Mouse (Mus musculus): ENCODE results near the gene Gm42715. TPM values are rescaled to one million over a fixed set of nuclear protein-coding genes. Genes with fewer than 3 reads are reported as not detected.

Gm42715 gene
- polyA plus RNA-seq (2015; fragmentation: Nextera tagmentation; extraction: Ambion mirVana), result 11.5 and 12.3 TPM in 2 replicates

DNA sequence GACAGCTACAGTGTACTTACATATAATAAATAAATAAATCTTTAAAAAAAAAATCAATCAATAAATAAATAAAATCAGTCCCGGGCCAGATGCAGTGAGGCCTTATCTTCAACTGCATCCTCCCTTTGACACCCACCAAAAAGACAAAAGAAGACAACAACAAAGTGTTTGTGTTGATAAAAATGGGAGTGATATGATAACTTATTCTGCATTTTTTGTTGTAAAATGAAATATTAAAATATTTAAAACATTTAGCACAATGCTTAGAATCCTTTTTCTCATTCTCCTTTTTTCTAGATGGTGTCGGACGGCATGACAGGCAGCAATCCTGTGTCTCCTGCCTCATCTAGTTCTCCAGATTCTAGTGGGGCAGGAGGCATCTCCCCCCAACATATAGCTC lies at the start of gene Gm42715:
TSS of gene Gm42715 (plus strand) at position 301 of the 400 bp plus-strand sequence.
- Histone ChIP-seq H3K36me3 (peaks cover 38% of the 10 kb centered on the region), H3K27ac (no peak within 1 kb of the TSS), H3K9ac (no peak within 1 kb of the TSS), H3K4me3 (replicated peaks) (no peak within 1 kb of the TSS), H3K27me3 (replicated peaks) (no peaks in the 10 kb centered on the region), H3K9me3 (no peaks in the 10 kb centered on the region), H3K4me2 (replicated peaks) (no peak within 1 kb of the TSS), H3K4me1 (replicated peaks) (no peaks in the 10 kb centered on the region)
- no peak for ATAC-seq
- 94% methylated on average over 3 of the region's 3 CpGs for WGBS

- Histone ChIP-seq H3K4me2 (replicated peaks) (peak overlapping the region; percentile 89), H3K9ac (peak overlapping the region; percentile 89), H3K27ac (peak overlapping the region; percentile 99), H3K27me3 (replicated peaks) (no peaks in the 10 kb centered on the region), H3K9me3 (no peaks in the 10 kb centered on the region), H3K4me3 (replicated peaks) (peak overlapping the region; percentile 84), H3K4me1 (replicated peaks) (0 out of 2 replicates have a peak, but pooled peaks cover 7% of the 10 kb centered on the region), H3K36me3 (peaks cover 22% of the 10 kb centered on the region)
- ATAC-seq, result peak; percentile 37
- whole genome bisulfite sequencing, result 8% methylated on average over 10 of the region's 10 CpGs
These were observed 49.2 kb upstream of the Gm42715 start for GRCm38 (mm10) chr7:127470011-127470715.

- H3K9ac ChIP-seq, result peak overlapping the region; percentile 89
- under 1% methylated on average over 46 of the region's 46 CpGs for WGBS
- H3K27me3 ChIP-seq (replicated peaks), result no peaks in the 10 kb centered on the region
- ATAC-seq, result peak; percentile 94
- peak overlapping the region; percentile 89 for H3K4me2 ChIP-seq (replicated peaks)
- H3K4me3 ChIP-seq (replicated peaks), result peak overlapping the region; percentile 84
- 0 out of 2 replicates have a peak, but pooled peaks cover 7% of the 10 kb centered on the region for H3K4me1 ChIP-seq (replicated peaks)
- peaks cover 30% of the 10 kb centered on the region for H3K36me3 ChIP-seq
- H3K27ac ChIP-seq, result peak overlapping the region; percentile 99
- H3K9me3 ChIP-seq, result no peaks in the 10 kb centered on the region
These were observed 48.4 kb upstream of the Gm42715 start for GRCm38 (mm10) chr7:127470743-127471645.

DNA sequence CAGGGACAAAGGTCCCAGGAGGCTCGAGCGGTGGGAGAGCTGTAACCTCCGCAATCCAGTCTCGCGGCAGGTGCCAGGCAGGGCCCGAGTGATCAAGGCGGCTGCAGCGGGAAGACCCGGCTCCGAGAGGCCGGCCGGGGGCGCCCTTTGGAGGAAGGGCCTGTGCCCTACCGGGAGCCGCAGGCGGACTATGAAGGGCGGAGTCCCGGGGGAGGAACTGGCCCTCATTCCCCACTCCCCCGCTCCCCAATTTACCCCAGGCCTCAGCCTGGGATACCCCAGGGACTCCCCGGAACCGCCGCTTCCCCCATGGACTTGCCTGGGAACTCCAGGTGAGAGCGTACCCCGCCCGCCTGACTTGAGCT lies 47.8 kb upstream of the Gm42715 start:
- peak; percentile 54 for ATAC-seq
- H3K27me3 ChIP-seq (replicated peaks), result no peaks in the 10 kb centered on the region
- H3K27ac ChIP-seq, result peak overlapping the region; percentile 99
- peaks cover 34% of the 10 kb centered on the region for H3K36me3 ChIP-seq
- no peaks in the 10 kb centered on the region for H3K9me3 ChIP-seq
- H3K4me3 ChIP-seq (replicated peaks), result peak overlapping the region; percentile 84
- peak overlapping the region; percentile 89 for H3K9ac ChIP-seq
- WGBS, result 1% methylated on average over 24 of the region's 25 CpGs
- H3K4me1 ChIP-seq (replicated peaks), result 0 out of 2 replicates have a peak, but pooled peaks cover 7% of the 10 kb centered on the region
- peak overlapping the region; percentile 89 for H3K4me2 ChIP-seq (replicated peaks)

DNA sequence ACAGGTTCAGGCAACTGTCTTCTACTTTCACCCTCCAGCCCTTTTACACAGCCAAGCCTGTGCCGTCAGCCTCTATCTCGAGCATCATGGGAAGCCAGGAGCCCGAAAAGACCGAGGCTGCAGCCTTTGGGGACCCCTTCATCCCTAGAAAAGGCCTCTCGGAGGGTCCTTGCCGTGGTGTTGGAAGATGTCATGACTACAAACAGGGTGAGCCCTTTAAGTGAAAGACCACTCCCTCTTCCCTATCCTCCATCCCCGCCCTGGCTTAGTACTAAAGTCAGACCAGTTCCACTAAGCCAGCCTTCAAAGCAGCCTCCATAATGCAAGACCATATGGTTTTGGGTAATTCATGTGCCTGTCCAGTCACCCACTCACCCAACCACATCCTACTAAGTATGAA lies 47.3 kb upstream of the Gm42715 start:
- no peaks in the 10 kb centered on the region for H3K27me3 ChIP-seq (replicated peaks)
- 2% methylated on average over 7 of the region's 7 CpGs for WGBS

GRCm38 (mm10) chr7:127473705-127474104 lies 45.7 kb upstream of the Gm42715 start:
- ATAC-seq, result no peak
- WGBS, result 90% methylated on average over 5 of the region's 5 CpGs
- no peaks in the 10 kb centered on the region for H3K9me3 ChIP-seq

More for the DNA sequence above, 47.3 kb upstream of the Gm42715 start:
- Histone ChIP-seq H3K4me1 (replicated peaks) (peaks cover 11% of the 10 kb centered on the region; the same call in 1 of the 2 replicates), H3K9me3 (no peaks in the 10 kb centered on the region), H3K9ac (peak overlapping the region; percentile 89), H3K4me3 (replicated peaks) (peak overlapping the region; percentile 84), H3K36me3 (peaks cover 34% of the 10 kb centered on the region), H3K4me2 (replicated peaks) (peak overlapping the region; percentile 89), H3K27ac (peak overlapping the region; percentile 99)
- no peak for ATAC-seq

GRCm38 (mm10) chr7:127474378-127475070 lies 44.9 kb upstream of the Gm42715 start:
- ATAC-seq, result no peak
- peaks cover 8% of the 10 kb centered on the region; the same call in 1 of the 2 replicates for H3K4me1 ChIP-seq (replicated peaks)
- H3K4me3 ChIP-seq (replicated peaks), result no peak overlapping the region
- H3K27ac ChIP-seq, result no peak overlapping the region
- H3K9me3 ChIP-seq, result no peaks in the 10 kb centered on the region
- no peak overlapping the region for H3K9ac ChIP-seq
- H3K27me3 ChIP-seq (replicated peaks), result no peaks in the 10 kb centered on the region
- WGBS, result 74% methylated on average over 6 of the region's 6 CpGs
- peaks cover 29% of the 10 kb centered on the region for H3K36me3 ChIP-seq
- H3K4me2 ChIP-seq (replicated peaks), result no peak overlapping the region

More at GRCm38 (mm10) chr7:127473705-127474104, 45.7 kb upstream of the Gm42715 start:
- no peak overlapping the region for H3K4me3 ChIP-seq (replicated peaks)
- peaks cover 29% of the 10 kb centered on the region for H3K36me3 ChIP-seq
- no peaks in the 10 kb centered on the region for H3K27me3 ChIP-seq (replicated peaks)
- H3K9ac ChIP-seq, result no peak overlapping the region
- no peak overlapping the region for H3K4me2 ChIP-seq (replicated peaks)
- H3K4me1 ChIP-seq (replicated peaks), result peaks cover 12% of the 10 kb centered on the region; the same call in 1 of the 2 replicates
- no peak overlapping the region for H3K27ac ChIP-seq

DNA sequence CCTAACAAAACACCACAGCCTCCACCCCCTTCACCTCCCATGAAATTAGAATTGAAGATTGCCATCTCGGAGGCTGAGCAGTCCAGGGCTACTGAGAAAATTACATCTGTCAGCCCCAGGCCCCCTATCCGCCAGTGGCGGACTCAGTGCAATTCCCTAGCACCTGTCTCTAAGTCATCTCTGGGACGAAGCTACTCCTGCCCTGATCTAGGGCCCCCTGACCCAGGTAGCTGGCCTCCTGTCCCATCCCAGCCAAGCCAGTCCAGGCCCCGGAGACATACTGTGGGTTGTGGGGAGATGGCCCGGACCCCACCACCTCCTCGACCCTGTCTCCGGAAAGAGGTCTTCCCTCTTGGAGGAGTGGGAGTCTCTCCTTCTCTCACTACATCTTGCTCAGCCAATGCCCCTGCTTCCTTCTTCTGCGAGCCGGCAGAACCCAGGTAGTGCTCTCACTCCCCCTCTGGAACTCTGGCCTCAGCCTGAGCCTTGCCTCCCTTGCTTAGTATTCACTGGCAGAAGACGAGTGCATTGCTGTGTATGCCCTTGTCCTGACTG lies 44.1 kb upstream of the Gm42715 start:
- no peak overlapping the region for H3K4me2 ChIP-seq (replicated peaks)
- no peaks in the 10 kb centered on the region for H3K27me3 ChIP-seq (replicated peaks)
- H3K27ac ChIP-seq, result no peak overlapping the region
- H3K4me3 ChIP-seq (replicated peaks), result no peak overlapping the region
- no peak for ATAC-seq
- peaks cover 8% of the 10 kb centered on the region for H3K4me1 ChIP-seq (replicated peaks)
- no peak overlapping the region for H3K9ac ChIP-seq
- peaks cover 29% of the 10 kb centered on the region for H3K36me3 ChIP-seq
- no peaks in the 10 kb centered on the region for H3K9me3 ChIP-seq
- 93% methylated on average over 11 of the region's 11 CpGs for WGBS

GRCm38 (mm10) chr7:127476336-127476735 lies 43.0 kb upstream of the Gm42715 start:
- 94% methylated on average over 11 of the region's 11 CpGs for WGBS
- no peak overlapping the region for H3K4me2 ChIP-seq (replicated peaks)
- H3K27me3 ChIP-seq (replicated peaks), result no peaks in the 10 kb centered on the region
- peaks cover 29% of the 10 kb centered on the region for H3K36me3 ChIP-seq
- no peak overlapping the region for H3K4me3 ChIP-seq (replicated peaks)
- H3K9ac ChIP-seq, result no peak overlapping the region
- ATAC-seq, result no peak
- no peaks in the 10 kb centered on the region for H3K9me3 ChIP-seq
- H3K4me1 ChIP-seq (replicated peaks), result peaks cover 16% of the 10 kb centered on the region
- H3K27ac ChIP-seq, result no peak overlapping the region

GRCm38 (mm10) chr7:127476855-127477254 lies 42.5 kb upstream of the Gm42715 start:
- WGBS, result 67% methylated on average over 4 of the region's 4 CpGs
- Histone ChIP-seq H3K27me3 (replicated peaks) (no peaks in the 10 kb centered on the region), H3K4me2 (replicated peaks) (peak overlapping the region; percentile 87), H3K4me1 (replicated peaks) (peaks cover 16% of the 10 kb centered on the region), H3K27ac (peak overlapping the region; percentile 97; the same call in 1 of the 2 replicates), H3K9me3 (no peaks in the 10 kb centered on the region), H3K9ac (no peak overlapping the region; the same call in 1 of the 2 replicates), H3K4me3 (replicated peaks) (peak overlapping the region; percentile 98; the same call in 1 of the 2 replicates), H3K36me3 (peaks cover 29% of the 10 kb centered on the region)
- no peak for ATAC-seq

Data from intestine, embryonic 15.5 days (tissue).